Mouse (Mus musculus): ENCODE data around the gene Mblac1. TPM values are rescaled to one million over a fixed set of nuclear protein-coding genes. Genes with fewer than 3 reads are reported as not detected.

Gene Mblac1
- polyA plus RNA-seq (2015; fragmentation: Nextera tagmentation; extraction: Ambion mirVana), result 8.1 and 9.4 TPM in 2 replicates

DNA sequence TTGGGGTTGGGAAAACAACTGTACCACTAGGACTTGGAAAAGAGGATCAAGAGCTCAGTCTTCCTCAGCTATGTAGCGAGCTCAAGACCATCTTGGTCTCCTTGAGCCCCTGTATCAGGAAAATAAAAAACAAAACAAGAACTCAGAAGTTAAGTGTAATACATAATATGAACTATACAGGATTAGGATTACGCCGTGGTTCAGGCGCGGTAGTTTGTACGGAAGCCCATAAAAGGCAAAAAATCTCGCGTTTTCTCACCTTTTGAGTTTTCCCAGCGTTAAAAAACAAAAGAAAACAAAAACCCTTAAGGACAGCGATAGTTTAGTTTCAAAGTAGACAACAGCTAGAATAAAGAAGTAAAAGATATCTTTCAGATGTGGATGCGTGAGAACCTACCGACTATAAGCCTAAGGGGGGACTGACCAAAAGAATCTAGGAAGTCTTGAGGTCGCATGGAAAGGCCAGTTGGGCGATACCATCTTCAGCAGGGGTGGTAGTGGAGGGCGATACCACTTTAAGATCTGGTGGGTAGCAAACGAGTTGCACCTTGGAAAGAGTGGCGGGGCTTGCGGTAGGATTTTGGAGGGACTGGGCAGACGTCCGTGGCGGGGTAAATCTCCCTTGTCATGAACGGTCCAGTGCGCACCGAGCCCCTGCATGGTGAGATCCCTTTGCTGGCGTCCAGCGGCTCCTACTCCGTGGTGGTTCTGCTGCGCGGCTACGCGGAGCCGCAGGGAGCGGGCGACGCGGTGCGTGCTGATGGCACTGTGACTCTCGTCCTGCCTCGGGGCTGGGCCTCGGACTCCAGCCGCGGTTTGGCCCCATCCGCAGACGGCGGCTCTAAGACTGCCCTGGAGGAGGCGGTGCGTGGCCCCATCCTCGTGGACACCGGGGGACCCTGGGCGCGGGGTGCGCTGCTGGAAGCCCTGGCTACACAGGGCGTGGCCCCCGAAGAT is at the start of gene Mblac1:
Gene Mblac1 (plus strand): TSS at position 544 of the 957 bp plus-strand sequence.
- WGBS, result 7% methylated on average over 54 of the region's 54 CpGs
- Histone ChIP-seq H3K27me3 (replicated peaks) (no peaks in the 10 kb centered on the region), H3K9ac (peak within 1 kb of the TSS; percentile 71)

DNA sequence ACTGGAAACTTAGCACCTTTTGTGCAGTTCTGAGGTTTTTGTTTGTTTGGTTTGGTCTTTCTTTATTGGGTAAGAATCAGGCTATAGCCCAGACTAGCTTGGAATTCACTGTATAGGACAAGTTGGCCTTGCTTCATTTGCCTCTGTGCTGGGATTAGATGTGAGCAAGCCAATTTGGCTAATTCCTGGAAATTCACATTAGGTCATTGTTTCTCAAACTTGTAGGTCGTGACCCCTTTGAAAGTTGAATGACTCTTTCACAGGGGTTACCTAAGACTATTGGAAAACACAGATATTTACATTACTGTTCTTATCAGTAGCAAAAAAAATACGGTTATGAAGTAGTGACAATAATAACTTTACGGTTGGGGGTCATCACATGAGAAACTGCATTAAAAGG is 39.7 kb upstream of the Mblac1 start:
- H3K27me3 ChIP-seq (replicated peaks), result no peaks in the 10 kb centered on the region
- no peak overlapping the region for H3K27ac ChIP-seq
- no peak overlapping the region; the same call in 1 of the 2 replicates for H3K9ac ChIP-seq
- WGBS, result 62% methylated on average over 3 of the region's 3 CpGs
- H3K4me2 ChIP-seq, result peak overlapping the region; percentile 62
- H3K4me1 ChIP-seq, result no peaks in the 10 kb centered on the region
- peaks cover 21% of the 10 kb centered on the region; the same call in 1 of the 2 replicates for H3K36me3 ChIP-seq
- no peaks in the 10 kb centered on the region for H3K9me3 ChIP-seq
- no peak for ATAC-seq (ENCODE audit: insufficient read depth, low FRiP score, low read depth)
- H3K4me3 ChIP-seq (replicated peaks), result peak overlapping the region; percentile 71

More for the DNA sequence above, at the start of gene Mblac1:
- ATAC-seq (ENCODE audit: insufficient read depth, low FRiP score, low read depth), result peak; percentile 88
- Histone ChIP-seq H3K4me3 (replicated peaks) (peak within 1 kb of the TSS; percentile 73), H3K9me3 (no peaks in the 10 kb centered on the region), H3K4me1 (no peaks in the 10 kb centered on the region), H3K36me3 (no peaks in the 10 kb centered on the region), H3K27ac (peak within 1 kb of the TSS; percentile 72), H3K4me2 (peak within 1 kb of the TSS; percentile 93)

DNA sequence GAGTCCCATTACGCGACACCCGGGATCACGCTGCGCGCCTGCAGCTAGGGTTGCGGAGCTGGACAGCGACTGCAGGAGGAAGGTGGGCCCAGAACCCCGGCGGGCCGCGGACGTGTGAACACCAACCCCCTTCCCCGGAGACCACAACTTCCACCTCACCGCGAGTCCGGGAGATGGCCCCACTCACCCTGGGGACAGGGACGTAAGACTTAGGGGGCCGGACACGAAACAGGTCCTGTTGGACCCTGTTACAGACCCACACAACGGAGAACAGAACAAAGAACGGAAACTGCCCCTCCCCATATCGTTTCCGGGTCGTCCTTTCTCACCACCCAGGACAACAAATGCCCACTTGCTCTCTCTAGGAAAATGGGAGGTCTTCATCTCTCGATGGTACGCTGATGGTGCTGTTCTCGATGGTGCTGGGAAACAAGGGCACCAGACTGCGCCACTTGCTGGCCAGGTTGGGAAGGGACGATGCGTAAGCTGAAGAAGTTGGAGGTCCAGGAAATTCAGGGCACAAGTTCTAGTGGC is 38.6 kb upstream of the Mblac1 start, which contains the start of gene Zfp113:
Gene Zfp113 (minus strand): TSS at position 302 of the 534 bp plus-strand sequence.
- peak within 1 kb of the TSS; percentile 62; the same call in 1 of the 2 replicates for H3K9ac ChIP-seq
- peak within 1 kb of the TSS; percentile 62 for H3K4me2 ChIP-seq
- H3K9me3 ChIP-seq, result no peaks in the 10 kb centered on the region
- peak; percentile 95 for ATAC-seq (ENCODE audit: insufficient read depth, low FRiP score, low read depth)
- peak within 1 kb of the TSS; percentile 71 for H3K4me3 ChIP-seq (replicated peaks)
- H3K27me3 ChIP-seq (replicated peaks), result no peaks in the 10 kb centered on the region
- peaks cover 17% of the 10 kb centered on the region; the same call in 1 of the 2 replicates for H3K36me3 ChIP-seq
- 0% methylated on average over 31 of the region's 31 CpGs for WGBS
- H3K4me1 ChIP-seq, result peaks cover 4% of the 10 kb centered on the region; the same call in 1 of the 2 replicates
- H3K27ac ChIP-seq, result peak within 1 kb of the TSS; percentile 87

DNA sequence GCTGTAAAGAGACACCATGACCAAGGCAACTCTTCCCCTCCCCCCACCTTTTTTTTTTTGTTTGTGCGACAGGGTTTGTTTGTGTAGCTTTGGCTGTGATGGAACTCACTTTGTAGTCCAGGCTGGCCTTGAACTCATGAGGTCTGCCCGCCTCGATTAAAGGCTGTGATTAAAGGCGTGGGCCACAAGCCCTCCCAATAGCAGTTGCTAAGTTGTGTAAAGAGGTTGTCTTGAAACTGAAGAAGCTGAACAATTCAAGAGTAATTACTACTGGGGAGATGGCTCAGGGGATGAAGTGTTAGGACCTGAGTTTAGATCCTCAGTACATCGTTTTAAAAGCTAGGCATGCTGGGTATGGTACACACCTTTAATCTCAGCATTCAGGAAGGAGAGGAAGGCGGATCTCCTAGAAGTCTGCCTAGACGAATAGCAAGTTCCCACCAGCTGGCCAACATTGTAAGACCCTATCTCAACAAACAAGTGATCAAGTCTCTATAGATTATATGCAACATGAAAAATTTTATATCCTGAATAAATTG is 33.8 kb upstream of the Mblac1 start:
- H3K27ac ChIP-seq, result peak overlapping the region; percentile 65; the same call in 1 of the 2 replicates
- ATAC-seq (ENCODE audit: insufficient read depth, low FRiP score, low read depth), result no peak
- H3K4me2 ChIP-seq, result peak overlapping the region; percentile 61
- peak overlapping the region; percentile 69 for H3K4me3 ChIP-seq (replicated peaks)
- H3K9me3 ChIP-seq, result no peaks in the 10 kb centered on the region
- no peaks in the 10 kb centered on the region for H3K27me3 ChIP-seq (replicated peaks)
- H3K4me1 ChIP-seq, result peaks cover 9% of the 10 kb centered on the region
- peaks cover 33% of the 10 kb centered on the region for H3K36me3 ChIP-seq
- no peak overlapping the region; the same call in 1 of the 2 replicates for H3K9ac ChIP-seq
- 63% methylated on average over 7 of the region's 7 CpGs for WGBS

DNA sequence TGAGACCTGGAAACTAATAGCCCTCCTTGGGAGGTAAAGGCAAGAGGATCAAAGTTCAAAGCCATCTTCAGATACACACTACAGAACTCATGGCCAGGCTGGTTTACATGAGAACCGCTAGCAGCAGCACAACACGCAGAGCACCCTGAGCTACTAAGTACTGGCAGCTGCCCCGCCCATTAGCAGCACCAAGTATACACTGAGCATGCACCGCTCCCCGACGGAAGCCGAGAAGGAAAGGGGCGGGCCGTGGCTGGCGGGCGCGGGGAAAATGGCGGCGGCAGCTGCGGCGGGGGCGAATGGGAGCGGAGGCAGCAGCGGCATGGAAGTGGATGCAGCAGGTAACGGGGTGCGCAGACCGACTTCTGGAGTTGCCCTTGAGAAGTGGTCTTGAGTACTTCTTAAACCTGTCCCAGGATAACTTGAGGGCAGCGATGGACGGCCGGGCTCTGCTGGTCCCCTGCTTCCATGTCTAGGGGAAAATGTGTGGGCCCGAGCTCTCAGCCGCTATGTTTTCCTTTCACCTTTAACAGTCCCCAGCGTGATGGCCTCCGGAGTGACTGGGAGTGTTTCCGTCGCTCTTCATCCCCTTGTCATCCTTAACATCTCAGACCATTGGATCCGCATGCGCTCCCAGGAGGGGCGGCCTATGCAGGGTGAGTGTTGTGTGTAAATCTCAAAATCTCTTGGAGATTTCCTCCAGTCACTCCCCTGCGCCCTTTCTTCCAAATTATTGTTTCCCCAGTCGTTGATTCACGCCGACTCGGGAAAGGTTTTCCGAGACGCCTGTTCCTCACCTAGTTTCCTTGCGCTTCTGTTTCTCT is 33.1 kb upstream of the Mblac1 start, which contains the start of gene Cops6:
Gene Cops6 (plus strand): TSS at position 230 of the 824 bp plus-strand sequence.
- H3K27ac ChIP-seq, result peak within 1 kb of the TSS; percentile 69
- H3K4me2 ChIP-seq, result peak within 1 kb of the TSS; percentile 71
- H3K9ac ChIP-seq, result peak within 1 kb of the TSS; percentile 72
- no peaks in the 10 kb centered on the region for H3K9me3 ChIP-seq
- H3K4me1 ChIP-seq, result peaks cover 9% of the 10 kb centered on the region
- peak within 1 kb of the TSS; percentile 69 for H3K4me3 ChIP-seq (replicated peaks)
- peaks cover 40% of the 10 kb centered on the region for H3K36me3 ChIP-seq
- peak; percentile 96 for ATAC-seq (ENCODE audit: insufficient read depth, low FRiP score, low read depth)
- H3K27me3 ChIP-seq (replicated peaks), result no peaks in the 10 kb centered on the region
- under 1% methylated on average over 42 of the region's 42 CpGs for WGBS

- H3K4me2 ChIP-seq, result no peak overlapping the region
- peaks cover 9% of the 10 kb centered on the region for H3K4me1 ChIP-seq
- 55% methylated on average over 6 of the region's 6 CpGs for WGBS
- no peaks in the 10 kb centered on the region for H3K9me3 ChIP-seq
- H3K27ac ChIP-seq, result no peak overlapping the region
- no peaks in the 10 kb centered on the region for H3K27me3 ChIP-seq (replicated peaks)
- H3K9ac ChIP-seq, result no peak overlapping the region
- peaks cover 59% of the 10 kb centered on the region for H3K36me3 ChIP-seq
- H3K4me3 ChIP-seq (replicated peaks), result no peak overlapping the region
- ATAC-seq (ENCODE audit: insufficient read depth, low FRiP score, low read depth), result no peak
These were observed 31.1 kb upstream of the Mblac1 start for GRCm38 (mm10) chr5:138163046-138163445.

GRCm38 (mm10) chr5:138163610-138164009 is 30.5 kb upstream of the Mblac1 start:
- Histone ChIP-seq H3K27me3 (replicated peaks) (no peaks in the 10 kb centered on the region), H3K4me3 (replicated peaks) (no peak overlapping the region), H3K36me3 (peaks cover 63% of the 10 kb centered on the region), H3K9me3 (no peaks in the 10 kb centered on the region), H3K9ac (no peak overlapping the region), H3K27ac (no peak overlapping the region), H3K4me2 (no peak overlapping the region), H3K4me1 (peaks cover 9% of the 10 kb centered on the region)
- 63% methylated on average over 10 of the region's 10 CpGs for WGBS
- no peak for ATAC-seq (ENCODE audit: insufficient read depth, low FRiP score, low read depth)

DNA sequence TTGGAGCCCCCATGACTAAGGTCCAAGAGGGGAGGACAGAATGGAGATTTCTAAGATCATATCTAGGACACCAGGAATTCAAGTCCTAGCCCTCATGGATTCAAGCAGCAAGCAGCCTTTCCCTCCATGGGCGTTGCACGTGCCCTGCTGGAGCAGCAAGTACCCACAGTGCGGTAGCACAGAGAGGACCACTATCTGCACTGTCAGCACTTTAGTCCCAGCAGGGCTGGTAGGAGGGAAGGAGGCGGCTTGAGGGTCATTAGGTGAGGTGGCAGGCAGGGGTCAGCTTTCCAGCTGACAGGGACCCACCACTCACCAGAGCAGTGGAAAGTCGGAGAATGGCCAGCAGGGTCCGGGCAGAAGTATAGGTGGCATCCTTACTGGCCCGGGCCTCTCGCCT is 28.5 kb upstream of the Mblac1 start:
- Histone ChIP-seq H3K27ac (no peak overlapping the region), H3K9ac (no peak overlapping the region), H3K27me3 (replicated peaks) (no peaks in the 10 kb centered on the region), H3K9me3 (no peaks in the 10 kb centered on the region), H3K36me3 (peaks cover 63% of the 10 kb centered on the region), H3K4me1 (peaks cover 9% of the 10 kb centered on the region), H3K4me3 (replicated peaks) (no peak overlapping the region), H3K4me2 (no peak overlapping the region)
- ATAC-seq (ENCODE audit: insufficient read depth, low FRiP score, low read depth), result no peak
- 71% methylated on average over 8 of the region's 8 CpGs for WGBS

DNA sequence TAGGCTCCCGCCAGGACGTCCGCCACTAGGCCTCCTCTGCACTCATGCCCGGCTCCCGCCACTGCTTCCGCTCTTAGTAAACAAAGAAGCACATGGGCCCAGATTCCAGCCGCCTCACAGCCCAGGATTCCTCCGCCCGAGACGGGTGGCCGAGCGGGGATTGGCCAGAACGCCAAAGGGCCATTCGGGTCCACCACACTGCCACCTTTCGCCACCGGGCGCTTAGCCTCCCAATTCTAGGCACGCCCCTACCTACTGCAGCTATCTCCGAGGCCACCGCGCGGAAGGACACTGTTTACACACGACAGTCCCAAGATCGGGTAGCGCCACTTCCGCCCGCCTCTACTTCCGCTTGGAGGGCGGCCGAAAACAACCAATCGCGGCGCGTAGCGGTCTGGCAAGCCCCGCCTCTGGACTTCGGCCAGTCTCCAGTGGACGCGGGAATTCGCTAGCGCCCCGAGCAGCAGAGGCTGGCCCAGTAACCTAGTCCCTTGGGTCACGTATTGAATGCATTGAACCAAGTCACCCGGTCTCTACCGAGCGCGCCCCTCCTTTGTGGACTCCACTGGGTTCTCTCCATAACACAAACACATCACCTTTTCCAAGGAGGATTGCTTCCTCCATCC is 23.1 kb upstream of the Mblac1 start:
- Histone ChIP-seq H3K4me2 (peak overlapping the region; percentile 87), H3K4me3 (replicated peaks) (peak overlapping the region; percentile 73), H3K9me3 (no peaks in the 10 kb centered on the region), H3K27me3 (replicated peaks) (no peaks in the 10 kb centered on the region), H3K4me1 (peaks cover 10% of the 10 kb centered on the region), H3K27ac (peak overlapping the region; percentile 96), H3K9ac (peak overlapping the region; percentile 71), H3K36me3 (peaks cover 28% of the 10 kb centered on the region)
- under 1% methylated on average over 47 of the region's 47 CpGs for WGBS
- ATAC-seq (ENCODE audit: insufficient read depth, low FRiP score, low read depth), result peak; percentile 86

- peak; percentile 91 for ATAC-seq (ENCODE audit: insufficient read depth, low FRiP score, low read depth)
- peak within 1 kb of the TSS; percentile 87 for H3K4me2 ChIP-seq
- no peaks in the 10 kb centered on the region for H3K27me3 ChIP-seq (replicated peaks)
- H3K4me3 ChIP-seq (replicated peaks), result peak within 1 kb of the TSS; percentile 73
- peak within 1 kb of the TSS; percentile 96 for H3K27ac ChIP-seq
- H3K36me3 ChIP-seq, result peaks cover 27% of the 10 kb centered on the region
- under 1% methylated on average over 54 of the region's 54 CpGs for WGBS
- peaks cover 10% of the 10 kb centered on the region for H3K4me1 ChIP-seq
- H3K9me3 ChIP-seq, result no peaks in the 10 kb centered on the region
- peak within 1 kb of the TSS; percentile 71 for H3K9ac ChIP-seq
These were observed 22.2 kb upstream of the Mblac1 start, which contains the start of the genes Ap4m1 and Mcm7 for GRCm38 (mm10) chr5:138171695-138172491. Gene Ap4m1 (plus strand): TSS chr5:138172002. Gene Mcm7 (minus strand): TSS chr5:138172422.
